12 mouse cellular contexts compared by ENCODE assay signal in the genomic region with DNA sequence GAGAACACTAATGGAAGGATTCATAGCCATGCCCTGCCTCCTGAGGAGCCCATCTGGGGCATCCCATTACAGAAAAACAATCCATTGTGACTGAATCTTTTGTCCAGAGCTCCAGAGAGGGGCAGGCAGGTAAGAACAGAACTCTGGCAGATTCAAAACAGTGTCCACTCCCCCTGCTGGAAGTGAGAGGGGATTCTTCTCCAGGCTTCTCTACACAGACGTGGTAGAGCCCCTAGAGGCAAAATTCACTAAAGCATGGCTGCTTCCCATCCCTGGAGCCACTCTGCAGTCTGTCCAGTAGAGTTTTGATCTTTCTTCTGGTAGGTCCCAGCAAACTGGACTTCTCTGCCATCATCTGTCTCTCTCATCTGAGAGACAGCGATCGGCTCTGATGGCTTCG. TPM values are rescaled to one million over a fixed set of nuclear protein-coding genes. Genes with fewer than 3 reads are reported as not detected.
DNase-seq lines count a peak whose midpoint lies in the region; ATAC-seq lines count a peak whose summit lies in the region.
"Had no signal": no experiment of that assay in that cellular context is flagged by ENCODE, and none has a peak within 500 bp of the region (broad histone marks: within the 10 kb centered on the region; RNA-seq: fewer than 3 reads in every experiment).

No protein-coding gene starts in this region.

- no peak overlapping the region for H3K27ac ChIP-seq in hindbrain, embryonic 10.5 days
- no peak overlapping the region for H3K27ac ChIP-seq in hindbrain, embryonic 16.5 days (ENCODE audit: low read depth, low read length)
- H3K27ac ChIP-seq: hindbrain, embryonic 13.5 days; liver, embryonic 13.5 days had no signal

- H3K4me1 ChIP-seq in hindbrain, embryonic 10.5 days (replicated peaks): peaks cover 18% of the 10 kb centered on the region
- no peaks in the 10 kb centered on the region for H3K4me1 ChIP-seq in hindbrain, embryonic 16.5 days (ENCODE audit: control insufficient read depth, insufficient read depth, low read depth, low read length)
- H3K4me1 ChIP-seq: hindbrain, embryonic 13.5 days; liver, embryonic 13.5 days had no signal

- DNase-seq in hindbrain, embryonic 10.5 days (ENCODE audit: low spot score): peak; percentile 27
- peak; percentile 29 for DNase-seq in lung, postnatal 10 days
- DNase-seq in lung, postnatal 14 days: no peak
- peak; percentile 72 for DNase-seq in ZHBTc4 (ENCODE audit: low read depth, low spot score)
- peak; percentile 37 to 49 for DNase-seq in kidney, postnatal 4 days
- no peak for DNase-seq in spleen, postnatal 36 days (ENCODE audit: low spot score in 2 of 2)
- no peak for DNase-seq in frontal cortex, postnatal 25 days (ENCODE audit: low spot score in 2 of 2)
- DNase-seq: liver, embryonic 13.5 days had no signal

- H3K27me3 ChIP-seq in hindbrain, embryonic 10.5 days (ENCODE audit: insufficient read depth, poor library complexity, severe bottlenecking): no peaks in the 10 kb centered on the region
- no peaks in the 10 kb centered on the region for H3K27me3 ChIP-seq in hindbrain, embryonic 16.5 days (replicated peaks; ENCODE audit: control insufficient read depth, insufficient read depth, low read length)
- H3K27me3 ChIP-seq: hindbrain, embryonic 13.5 days; liver, embryonic 13.5 days had no signal

- no peaks in the 10 kb centered on the region for H3K36me3 ChIP-seq in hindbrain, embryonic 10.5 days
- H3K36me3 ChIP-seq in hindbrain, embryonic 16.5 days (ENCODE audit: control insufficient read depth, insufficient read depth, low read length): no peaks in the 10 kb centered on the region
- H3K36me3 ChIP-seq: hindbrain, embryonic 13.5 days; liver, embryonic 13.5 days had no signal

- no peak overlapping the region for H3K4me3 ChIP-seq in hindbrain, embryonic 10.5 days
- H3K4me3 ChIP-seq in hindbrain, embryonic 16.5 days (ENCODE audit: low read length): no peak overlapping the region
- H3K4me3 ChIP-seq: hindbrain, embryonic 13.5 days; liver, embryonic 13.5 days had no signal

- no peak overlapping the region for H3K9ac ChIP-seq in hindbrain, embryonic 16.5 days (ENCODE audit: low read depth, low read length)
- H3K9ac ChIP-seq: hindbrain, embryonic 13.5 days; liver, embryonic 13.5 days had no signal

- no peak overlapping the region for H3K4me2 ChIP-seq in hindbrain, embryonic 16.5 days (ENCODE audit: low read length)
- H3K4me2 ChIP-seq: hindbrain, embryonic 13.5 days; liver, embryonic 13.5 days had no signal

- ATAC-seq in hindbrain, embryonic 16.5 days: no peak

- H3K9me3 ChIP-seq in hindbrain, embryonic 10.5 days: no peaks in the 10 kb centered on the region
- no peaks in the 10 kb centered on the region for H3K9me3 ChIP-seq in hindbrain, embryonic 16.5 days (ENCODE audit: control insufficient read depth, low read length)
- H3K9me3 ChIP-seq: hindbrain, embryonic 13.5 days; liver, embryonic 13.5 days had no signal

- WGBS in hindbrain, embryonic 10.5 days: 65% methylated on average over 4 of the region's 4 CpGs
- WGBS in hindbrain, embryonic 16.5 days: 71% methylated on average over 4 of the region's 4 CpGs

RNA-seq across cellular contexts. Expression of a gene that starts 8.6 kb away (rescaled TPM):
- 0.16 and 2.1 TPM in 2 replicates for polyA plus RNA-seq in hindbrain, embryonic 10.5 days (2016; fragmentation: Nextera tagmentation; extraction: Ambion mirVana)
- polyA plus RNA-seq in hindbrain, embryonic 16.5 days (2015; fragmentation: Nextera tagmentation; extraction: Ambion mirVana): 0.15 and 0.22 TPM in 2 replicates
- polyA plus RNA-seq: spleen, adult 2 months had no signal

RNA-seq across cellular contexts. Expression of a gene that starts 10.0 kb away (rescaled TPM):
- not detected in 2 replicates for polyA plus RNA-seq in hindbrain, embryonic 10.5 days (2016; fragmentation: Nextera tagmentation; extraction: Ambion mirVana)
- polyA plus RNA-seq in hindbrain, embryonic 16.5 days (2015; fragmentation: Nextera tagmentation; extraction: Ambion mirVana): 0.17 and 0.18 TPM in 2 replicates
- polyA plus RNA-seq: hindbrain, embryonic 13.5 days; spleen, adult 2 months had no signal

RNA-seq across cellular contexts. Expression of a gene that starts 24.0 kb away (rescaled TPM):
- polyA plus RNA-seq in hindbrain, embryonic 10.5 days (2016; fragmentation: Nextera tagmentation; extraction: Ambion mirVana): not detected in 2 replicates
- polyA plus RNA-seq in hindbrain, embryonic 16.5 days (2015; fragmentation: Nextera tagmentation; extraction: Ambion mirVana): not detected in 2 replicates
- polyA plus RNA-seq: hindbrain, embryonic 13.5 days; liver, embryonic 13.5 days; neural tube, embryonic 11.5 days; spleen, adult 2 months had no signal

RNA-seq across cellular contexts. Expression of a gene that starts 38.8 kb away (rescaled TPM):
- not detected in 2 replicates for polyA plus RNA-seq in hindbrain, embryonic 10.5 days (2016; fragmentation: Nextera tagmentation; extraction: Ambion mirVana)
- polyA plus RNA-seq in hindbrain, embryonic 16.5 days (2015; fragmentation: Nextera tagmentation; extraction: Ambion mirVana): 1.7 and 1.8 TPM in 2 replicates
- polyA plus RNA-seq: liver, embryonic 13.5 days; neural tube, embryonic 11.5 days; spleen, adult 2 months had no signal

RNA-seq across cellular contexts. Expression of a gene that starts 56.9 kb away (rescaled TPM):
- polyA plus RNA-seq in hindbrain, embryonic 10.5 days (2016; fragmentation: Nextera tagmentation; extraction: Ambion mirVana): not detected in 2 replicates
- not detected in 2 replicates for polyA plus RNA-seq in hindbrain, embryonic 16.5 days (2015; fragmentation: Nextera tagmentation; extraction: Ambion mirVana)
- polyA plus RNA-seq: hindbrain, embryonic 13.5 days; liver, embryonic 13.5 days; neural tube, embryonic 11.5 days; spleen, adult 2 months had no signal

Comparison
In these comparisons a context has a peak if more than half of its experiments do, and no peak if none do; other contexts are left out.
1. DNase-seq: peak in hindbrain, embryonic 10.5 days (single experiment), lung, postnatal 10 days (single experiment), ZHBTc4 (single experiment) and kidney, postnatal 4 days (2 of 2); none in lung, postnatal 14 days (single experiment), spleen, postnatal 36 days (0 of 2) and frontal cortex, postnatal 25 days (0 of 2).